Mouse (Mus musculus): ENCODE measurements around the gene Olfr620.

The Olfr620 gene

DNA sequence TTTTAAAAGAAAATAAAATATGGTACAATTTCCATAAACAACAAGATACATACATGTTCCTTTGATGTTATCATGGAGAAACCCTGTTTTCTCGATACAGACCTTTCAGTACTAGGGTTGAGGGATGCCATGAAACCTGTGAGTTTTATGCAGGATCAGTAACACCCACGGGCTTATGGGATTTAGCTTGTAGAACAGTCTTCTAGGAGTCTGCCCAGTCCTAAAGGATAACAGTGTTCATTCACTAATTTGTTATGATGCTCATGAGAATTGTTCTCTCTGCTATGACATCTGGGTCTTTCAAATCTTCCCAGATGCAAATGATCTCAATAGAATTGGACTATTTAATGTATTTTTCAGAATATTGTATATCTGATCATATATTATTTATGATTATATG is at the start of gene Olfr620:
Olfr620 (minus strand) TSS at position 101 of the 400 bp plus-strand sequence.
- DNase-seq (ENCODE audit: low read depth, low spot score) = no peak

- DNase-seq (ENCODE audit: low read depth, low spot score) = no peak
Measured at GRCm38 (mm10) chr7:103644070-103644469, 31.7 kb upstream of the Olfr620 start.

- no peak for DNase-seq (ENCODE audit: low read depth, low spot score)
Measured at GRCm38 (mm10) chr7:103642602-103643001, 30.3 kb upstream of the Olfr620 start, which contains the start of gene Olfr622. Gene Olfr622 (minus strand): TSS chr7:103642702.

DNA sequence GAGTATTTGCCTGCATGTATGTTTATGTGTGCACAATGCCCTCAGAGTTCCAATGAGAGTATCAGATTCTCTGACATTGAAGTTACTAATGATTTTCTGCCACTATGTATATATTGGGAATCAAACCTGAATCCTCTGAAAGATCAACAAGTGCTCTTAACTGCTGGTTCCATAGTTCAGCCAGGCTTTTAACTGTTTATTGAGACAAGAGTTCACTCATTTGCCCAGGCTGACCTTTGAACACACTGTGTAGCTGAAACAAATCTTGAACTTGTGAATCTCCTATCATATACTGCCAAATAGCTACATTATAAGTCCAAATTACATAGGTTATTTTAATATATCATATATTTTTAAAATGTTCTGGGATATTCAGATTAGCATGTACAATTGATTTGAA is 24.5 kb upstream of the Olfr620 start:
- DNase-seq (ENCODE audit: low read depth, low spot score) = no peak

GRCm38 (mm10) chr7:103607425-103607824 is 4.9 kb downstream of the Olfr620 start:
- DNase-seq (ENCODE audit: low read depth, low spot score) = no peak

GRCm38 (mm10) chr7:103600275-103600674 is 12.1 kb downstream of the Olfr620 start, which contains the start of gene Olfr619:
Gene Olfr619 (plus strand): TSS chr7:103600575.
- DNase-seq (ENCODE audit: low read depth, low spot score) = no peak

DNA sequence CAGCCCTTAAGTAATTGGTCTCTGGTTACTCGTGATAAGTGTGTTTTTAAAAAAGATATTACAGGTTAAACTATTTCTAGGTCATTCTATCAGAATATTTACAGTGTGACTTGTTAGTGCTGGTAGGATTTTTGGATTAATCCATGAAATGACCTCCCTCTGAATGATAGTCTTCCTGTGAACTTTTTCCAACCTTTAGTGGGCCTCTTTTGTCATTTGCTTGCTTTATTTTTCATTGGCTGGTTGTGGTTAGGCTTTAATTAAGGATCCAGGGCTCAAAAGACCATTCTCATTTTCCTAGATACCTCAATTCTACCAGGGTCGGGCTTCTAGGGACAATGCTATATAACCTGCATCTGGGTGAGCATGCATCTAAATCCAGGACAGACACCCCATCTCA is 22.5 kb downstream of the Olfr620 start, which contains the start of gene Olfr618:
Olfr618 (plus strand) TSS at position 301 of the 400 bp plus-strand sequence.
- DNase-seq (ENCODE audit: low read depth, low spot score) = no peak

GRCm38 (mm10) chr7:103572761-103573160 is 39.6 kb downstream of the Olfr620 start, which contains the start of gene Olfr617:
Gene Olfr617 (plus strand): TSS chr7:103573061.
- DNase-seq (ENCODE audit: low read depth, low spot score) = no peak

GRCm38 (mm10) chr7:103569043-103569442 is 43.3 kb downstream of the Olfr620 start, which contains the start of gene Olfr616:
Gene Olfr616 (minus strand): TSS chr7:103569143.
- DNase-seq (ENCODE audit: low read depth, low spot score) = no peak

- no peak for DNase-seq (ENCODE audit: low read depth, low spot score)
Measured at GRCm38 (mm10) chr7:103555779-103556178, 56.6 kb downstream of the Olfr620 start, which contains the start of gene Olfr615. Gene Olfr615 (plus strand): TSS chr7:103556079.
